Mouse (Mus musculus): ENCODE data around the gene Susd3. TPM values are rescaled to one million over a fixed set of nuclear protein-coding genes. Genes with fewer than 3 reads are reported as not detected.

Gene Susd3
- polyA plus RNA-seq, 1 experiment: 10.2 TPM

DNA sequence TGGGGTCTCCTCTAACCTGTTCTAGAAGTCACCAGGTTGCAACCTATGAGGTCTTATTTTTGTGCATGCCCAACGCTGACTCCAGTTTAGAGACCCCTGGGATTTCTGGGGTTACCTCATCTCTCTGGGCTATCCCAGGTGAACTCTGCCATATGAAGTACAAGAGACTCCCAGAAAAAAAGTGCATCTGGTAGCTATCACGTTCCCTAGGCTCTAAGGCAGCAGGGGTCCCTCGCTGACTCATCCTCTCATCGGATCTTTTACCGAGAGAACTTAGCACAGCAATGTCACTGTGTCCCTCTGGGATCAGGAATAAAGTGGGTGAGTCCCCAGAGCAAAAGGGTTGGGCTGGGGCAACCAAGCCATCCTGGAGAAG lies 33.4 kb downstream of the Susd3 start:
- Histone ChIP-seq H3K27ac (ENCODE audit: control insufficient read depth, insufficient read depth, low read depth, low read length, poor library complexity) (peak overlapping the region; percentile 94), H3K4me1 (ENCODE audit: control insufficient read depth, insufficient read depth, low read length) (peaks cover 4% of the 10 kb centered on the region), H3K4me3 (replicated peaks; ENCODE audit: control insufficient read depth, low read depth, low read length) (peak overlapping the region; percentile 72)
- 5% methylated on average over 5 of the region's 5 CpGs for WGBS
- TF ChIP-seq CTCF (IDR thresholded peaks at IDR 0.05; ENCODE audit: control insufficient read depth, insufficient read depth, low read length): no peak
- no peak for TF ChIP-seq POLR2A (IDR thresholded peaks at IDR 0.05; ENCODE audit: borderline replicate concordance, control insufficient read depth, low read depth, low read length)

DNA sequence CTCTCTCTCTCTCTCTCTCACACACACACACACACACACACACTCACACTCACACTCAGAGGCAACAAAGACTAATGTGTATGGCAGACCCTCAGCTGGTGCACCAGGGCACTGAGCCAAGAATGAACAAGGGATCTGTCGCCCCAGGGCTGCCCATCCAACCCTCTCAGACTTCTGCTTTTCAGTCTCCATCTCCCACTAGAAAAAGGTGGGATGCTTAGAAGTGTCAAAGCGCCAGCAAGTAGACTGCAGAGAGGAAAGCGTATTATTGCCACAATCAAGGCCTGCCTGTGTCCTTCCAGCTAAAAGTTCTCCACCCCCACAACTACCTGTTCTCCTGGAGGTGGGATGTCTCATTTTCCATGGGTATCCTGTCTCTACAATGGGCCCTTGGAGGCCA lies 34.1 kb downstream of the Susd3 start:
- no peak for TF ChIP-seq CTCF (IDR thresholded peaks at IDR 0.05; ENCODE audit: control insufficient read depth, insufficient read depth, low read length)
- no peak for TF ChIP-seq POLR2A (IDR thresholded peaks at IDR 0.05; ENCODE audit: borderline replicate concordance, control insufficient read depth, low read depth, low read length)
- Histone ChIP-seq H3K4me3 (replicated peaks; ENCODE audit: control insufficient read depth, low read depth, low read length) (peak overlapping the region; percentile 29), H3K27ac (ENCODE audit: control insufficient read depth, insufficient read depth, low read depth, low read length, poor library complexity) (0 out of 2 replicates have a peak overlapping the region, but pooled peaks have one; percentile 3), H3K4me1 (ENCODE audit: control insufficient read depth, insufficient read depth, low read length) (peaks cover 4% of the 10 kb centered on the region)
- WGBS: 32% methylated on average over 3 of the region's 3 CpGs

DNA sequence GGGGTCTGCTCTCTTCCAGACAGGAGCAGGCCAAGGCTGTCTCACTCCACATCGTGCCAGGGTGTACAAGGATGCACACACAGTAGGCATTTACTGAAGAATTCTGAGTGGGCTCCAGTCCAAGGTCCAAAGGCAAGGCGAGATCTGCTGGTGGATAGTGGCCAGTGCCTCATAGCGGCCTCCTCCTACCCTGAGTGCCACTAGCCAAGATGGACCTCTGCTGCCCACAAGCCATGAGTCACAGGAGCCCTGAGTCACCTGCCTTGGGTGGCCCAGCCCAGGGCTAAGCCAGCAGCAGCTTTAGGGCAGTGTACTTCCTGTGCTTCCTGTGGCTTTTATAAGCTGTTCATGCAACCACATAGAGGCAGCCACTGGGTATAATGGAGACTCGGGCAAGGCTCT lies 35.0 kb downstream of the Susd3 start:
- peaks cover 4% of the 10 kb centered on the region for H3K4me1 ChIP-seq (ENCODE audit: control insufficient read depth, insufficient read depth, low read length)
- H3K4me3 ChIP-seq (replicated peaks; ENCODE audit: control insufficient read depth, low read depth, low read length): peak overlapping the region; percentile 14
- peak overlapping the region; percentile 75 for H3K27ac ChIP-seq (ENCODE audit: control insufficient read depth, insufficient read depth, low read depth, low read length, poor library complexity)
- WGBS: 12% methylated on average over 4 of the region's 4 CpGs
- TF ChIP-seq POLR2A (IDR thresholded peaks at IDR 0.05; ENCODE audit: borderline replicate concordance, control insufficient read depth, low read depth, low read length) (peak; percentile 40; the same call in 1 of the 2 replicates), CTCF (IDR thresholded peaks at IDR 0.05; ENCODE audit: control insufficient read depth, insufficient read depth, low read length) (no peak)

DNA sequence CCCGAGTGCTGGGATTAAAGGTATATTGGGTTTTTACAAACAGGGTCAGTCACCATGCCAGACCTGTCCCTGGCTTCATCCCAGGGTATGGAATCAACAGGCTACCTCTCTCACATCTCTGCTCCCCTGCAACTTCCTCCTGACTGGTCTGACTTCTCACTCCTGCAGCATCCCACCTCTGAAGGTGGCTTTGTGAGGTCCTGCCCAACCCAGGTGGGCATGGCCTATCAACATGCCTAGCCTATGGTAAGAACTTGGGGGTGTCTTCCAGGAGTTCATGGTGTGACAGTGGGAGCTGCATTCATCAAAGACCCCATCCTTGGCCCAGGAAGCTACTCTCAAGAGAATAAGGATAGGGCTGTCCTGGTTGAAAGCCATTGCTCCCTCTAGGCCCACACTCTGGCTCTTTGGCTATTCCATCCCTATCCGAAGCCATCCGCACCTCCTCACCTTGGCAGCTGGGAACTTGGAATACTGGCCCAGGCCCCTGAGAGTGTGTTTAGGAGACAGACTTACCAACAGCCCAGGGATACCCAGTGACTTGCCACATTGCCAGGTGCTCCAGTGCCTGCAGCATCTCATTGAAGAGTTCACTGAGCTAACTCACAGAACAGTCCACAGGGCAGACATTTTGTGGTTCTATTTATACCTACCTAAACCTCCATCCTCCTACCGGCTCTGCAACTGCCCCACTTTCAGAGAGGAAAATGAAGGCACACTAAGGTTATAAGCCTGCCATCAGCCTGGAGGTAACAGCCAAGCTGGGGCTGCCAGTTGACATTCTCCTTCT lies 35.6 kb downstream of the Susd3 start:
- WGBS: 73% methylated on average over 4 of the region's 4 CpGs
- Histone ChIP-seq H3K4me3 (replicated peaks; ENCODE audit: control insufficient read depth, low read depth, low read length) (no peak overlapping the region), H3K4me1 (ENCODE audit: control insufficient read depth, insufficient read depth, low read length) (peaks cover 4% of the 10 kb centered on the region), H3K27ac (ENCODE audit: control insufficient read depth, insufficient read depth, low read depth, low read length, poor library complexity) (peak overlapping the region; percentile 45; the same call in 1 of the 2 replicates)
- TF ChIP-seq POLR2A (IDR thresholded peaks at IDR 0.05; ENCODE audit: borderline replicate concordance, control insufficient read depth, low read depth, low read length): no peak
- no peak for TF ChIP-seq CTCF (IDR thresholded peaks at IDR 0.05; ENCODE audit: control insufficient read depth, insufficient read depth, low read length)

DNA sequence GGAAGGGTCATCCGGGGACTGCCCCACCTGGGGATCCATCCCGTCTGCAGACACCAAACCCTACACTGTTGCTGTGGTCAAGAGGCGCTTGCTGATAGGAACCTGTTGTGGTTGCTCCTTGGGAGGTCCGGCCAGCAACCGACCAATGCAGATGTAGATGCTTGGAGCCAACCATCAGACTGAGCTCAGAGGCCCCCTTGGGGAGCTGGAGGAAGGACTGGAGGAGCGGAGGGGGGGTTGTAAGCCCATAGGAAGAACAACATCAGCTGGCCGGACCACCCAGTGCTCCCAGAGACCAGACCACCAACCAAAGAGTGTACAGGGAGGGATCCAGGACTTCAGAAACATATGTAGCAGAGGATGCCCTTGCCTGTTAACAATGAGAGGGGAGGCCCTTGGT lies 39.2 kb downstream of the Susd3 start:
- Histone ChIP-seq H3K4me3 (replicated peaks; ENCODE audit: control insufficient read depth, low read depth, low read length) (no peak overlapping the region), H3K27ac (ENCODE audit: control insufficient read depth, insufficient read depth, low read depth, low read length, poor library complexity) (no peak overlapping the region), H3K4me1 (ENCODE audit: control insufficient read depth, insufficient read depth, low read length) (peaks cover 4% of the 10 kb centered on the region)
- TF ChIP-seq CTCF (IDR thresholded peaks at IDR 0.05; ENCODE audit: control insufficient read depth, insufficient read depth, low read length): no peak
- TF ChIP-seq POLR2A (IDR thresholded peaks at IDR 0.05; ENCODE audit: borderline replicate concordance, control insufficient read depth, low read depth, low read length): no peak
- WGBS: 37% methylated on average over 7 of the region's 7 CpGs

DNA sequence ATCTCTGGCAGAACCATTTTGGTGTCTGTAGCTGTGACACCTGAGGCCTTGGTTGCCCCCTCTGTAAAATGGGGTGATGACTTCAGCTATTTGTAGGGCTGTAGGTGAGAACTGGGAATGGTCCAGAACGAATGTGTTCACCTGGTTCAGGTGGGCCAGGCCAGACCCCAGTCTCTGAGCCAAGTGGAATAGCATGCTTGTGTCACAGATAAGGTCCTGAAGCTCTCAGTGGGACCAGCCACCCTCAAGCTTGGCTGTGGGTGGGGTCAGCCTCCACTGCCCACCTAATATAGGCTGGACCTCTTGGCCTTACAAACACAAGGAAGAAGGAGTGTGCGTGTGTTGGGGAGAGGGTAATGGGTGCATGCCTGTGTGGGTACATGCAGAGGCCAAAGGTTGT lies 42.2 kb downstream of the Susd3 start:
- H3K4me1 ChIP-seq (ENCODE audit: control insufficient read depth, insufficient read depth, low read length): no peaks in the 10 kb centered on the region; the same call in 1 of the 2 replicates
- no peak for TF ChIP-seq CTCF (IDR thresholded peaks at IDR 0.05; ENCODE audit: control insufficient read depth, insufficient read depth, low read length)
- no peak for TF ChIP-seq POLR2A (IDR thresholded peaks at IDR 0.05; ENCODE audit: borderline replicate concordance, control insufficient read depth, low read depth, low read length)
- no peak overlapping the region for H3K4me3 ChIP-seq (replicated peaks; ENCODE audit: control insufficient read depth, low read depth, low read length)
- peak overlapping the region; percentile 12; the same call in 1 of the 2 replicates for H3K27ac ChIP-seq (ENCODE audit: control insufficient read depth, insufficient read depth, low read depth, low read length, poor library complexity)
- 85% methylated on average over 2 of the region's 2 CpGs for WGBS

DNA sequence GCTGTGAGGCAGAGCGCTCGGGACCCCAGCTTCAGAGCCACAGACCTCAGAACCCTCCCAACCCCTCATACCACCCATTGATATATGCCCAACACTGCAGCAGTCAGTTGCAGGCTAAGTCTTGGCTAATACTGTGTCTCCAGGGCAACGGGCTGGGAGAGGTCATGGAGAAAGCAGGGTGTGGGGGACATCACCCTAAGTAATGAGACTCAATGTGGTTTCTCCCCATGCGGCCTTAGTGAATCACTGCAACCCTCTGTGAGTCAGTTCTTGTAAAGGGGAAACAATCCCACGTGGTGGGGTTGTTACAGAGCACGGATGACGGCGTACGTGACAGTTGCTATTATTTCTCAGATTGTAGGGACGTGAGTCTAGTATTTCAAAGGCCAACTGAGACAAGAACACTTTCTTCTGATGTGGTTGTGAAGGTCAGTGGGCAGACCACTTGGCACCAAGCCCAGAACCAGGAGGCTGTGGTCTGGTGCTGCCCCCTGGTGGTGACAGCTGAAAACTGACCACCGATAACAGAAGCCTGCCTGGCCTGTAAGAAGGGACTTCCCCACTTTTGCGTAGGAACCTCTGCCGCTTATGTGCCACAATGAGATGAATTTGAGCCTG lies 43.0 kb downstream of the Susd3 start:
- H3K27ac ChIP-seq (ENCODE audit: control insufficient read depth, insufficient read depth, low read depth, low read length, poor library complexity): no peak overlapping the region
- peaks cover 4% of the 10 kb centered on the region; the same call in 1 of the 2 replicates for H3K4me1 ChIP-seq (ENCODE audit: control insufficient read depth, insufficient read depth, low read length)
- TF ChIP-seq POLR2A (IDR thresholded peaks at IDR 0.05; ENCODE audit: borderline replicate concordance, control insufficient read depth, low read depth, low read length) (no peak), CTCF (IDR thresholded peaks at IDR 0.05; ENCODE audit: control insufficient read depth, insufficient read depth, low read length) (peak; percentile 95)
- H3K4me3 ChIP-seq (replicated peaks; ENCODE audit: control insufficient read depth, low read depth, low read length): no peak overlapping the region
- WGBS: 33% methylated on average over 13 of the region's 13 CpGs

DNA sequence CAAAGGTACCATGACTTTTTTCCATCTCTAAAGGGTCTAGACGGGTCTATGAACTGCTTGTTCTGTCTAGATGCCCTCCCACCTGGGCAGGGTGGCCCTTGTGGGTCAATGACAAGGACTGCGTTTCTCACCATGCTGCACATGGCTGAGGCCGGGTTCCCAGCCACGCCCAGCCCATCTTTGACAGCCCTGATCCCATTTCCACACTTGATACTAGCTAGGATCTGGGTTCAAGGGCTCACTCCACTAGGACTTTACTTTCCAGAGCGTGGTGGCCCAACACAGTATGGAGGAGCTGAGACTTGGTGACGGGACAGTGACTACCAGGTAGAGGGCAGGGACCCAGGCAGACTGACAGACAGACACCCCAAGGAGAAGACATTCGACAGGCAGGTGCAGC lies 46.0 kb downstream of the Susd3 start:
- H3K4me1 ChIP-seq (ENCODE audit: control insufficient read depth, insufficient read depth, low read length): peaks cover 16% of the 10 kb centered on the region; the same call in 1 of the 2 replicates
- WGBS: 81% methylated on average over 7 of the region's 7 CpGs
- no peak overlapping the region for H3K27ac ChIP-seq (ENCODE audit: control insufficient read depth, insufficient read depth, low read depth, low read length, poor library complexity)
- H3K4me3 ChIP-seq (replicated peaks; ENCODE audit: control insufficient read depth, low read depth, low read length): no peak overlapping the region
- TF ChIP-seq POLR2A (IDR thresholded peaks at IDR 0.05; ENCODE audit: borderline replicate concordance, control insufficient read depth, low read depth, low read length): no peak
- no peak for TF ChIP-seq CTCF (IDR thresholded peaks at IDR 0.05; ENCODE audit: control insufficient read depth, insufficient read depth, low read length)
